Mouse (Mus musculus): ENCODE data around the gene Gm9745. TPM values are rescaled to one million over a fixed set of nuclear protein-coding genes. Genes with fewer than 3 reads are reported as not detected.

The Gm9745 gene
- polyA plus RNA-seq (2012; rRNA removed), result not detected in 2 replicates

DNA sequence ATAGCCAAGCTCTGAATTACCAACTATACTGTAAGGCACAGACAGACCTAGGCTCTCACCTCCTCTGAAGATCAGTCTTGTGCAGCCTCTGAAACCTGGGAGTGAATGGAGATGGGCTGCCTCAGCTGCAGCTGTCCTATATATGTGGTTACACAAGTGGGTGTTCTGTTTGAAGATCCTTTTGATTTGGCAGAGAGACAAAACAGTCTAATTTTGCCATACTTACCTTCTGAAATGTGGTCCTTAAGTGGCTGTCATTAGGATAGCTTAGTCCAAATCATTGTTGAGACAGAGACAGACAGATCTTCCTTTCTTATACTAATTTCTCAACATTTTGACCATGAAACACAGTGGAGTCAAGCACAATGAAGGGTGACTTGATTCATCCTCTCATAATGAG, at the start of gene Gm9745:
Gene Gm9745 (minus strand): TSS at position 101 of the 400 bp plus-strand sequence.

GRCm38 (mm10) chr13:8995990-8996786, 48.2 kb upstream of the Gm9745 start, which contains the start of gene Gtpbp4:
Gene Gtpbp4, minus strand, starts transcription at chr13:8996083.

DNA sequence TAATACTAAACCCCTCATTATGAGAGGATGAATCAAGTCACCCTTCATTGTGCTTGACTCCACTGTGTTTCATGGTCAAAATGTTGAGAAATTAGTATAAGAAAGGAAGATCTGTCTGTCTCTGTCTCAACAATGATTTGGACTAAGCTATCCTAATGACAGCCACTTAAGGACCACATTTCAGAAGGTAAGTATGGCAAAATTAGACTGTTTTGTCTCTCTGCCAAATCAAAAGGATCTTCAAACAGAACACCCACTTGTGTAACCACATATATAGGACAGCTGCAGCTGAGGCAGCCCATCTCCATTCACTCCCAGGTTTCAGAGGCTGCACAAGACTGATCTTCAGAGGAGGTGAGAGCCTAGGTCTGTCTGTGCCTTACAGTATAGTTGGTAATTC, 4.5 kb upstream of the Gm9745 start, which contains the start of gene Idi2:
Gene Idi2 (plus strand): TSS at position 301 of the 400 bp plus-strand sequence.

Other genes with a start within 250 kb of the Gm9745 start
- gene Wdr37, start 76.3 kb downstream of the Gm9745 start, polyA plus RNA-seq (2012; rRNA removed), result 4.2 and 4.7 TPM in 2 replicates
- gene Idi1, start 62.7 kb downstream of the Gm9745 start, polyA plus RNA-seq (2012; rRNA removed), result 57.2 and 60.3 TPM in 2 replicates
- gene Idi2, start 4.6 kb upstream of the Gm9745 start, polyA plus RNA-seq (2012; rRNA removed), result not detected in 2 replicates
- gene Gtpbp4, start 47.9 kb upstream of the Gm9745 start, polyA plus RNA-seq (2012; rRNA removed), result 12.7 and 13.1 TPM in 2 replicates
- 13.5 and 16.1 TPM in 2 replicates for gene Larp4b, start 145.7 kb upstream of the Gm9745 start, polyA plus RNA-seq (2012; rRNA removed)

Measured in liver, embryonic 18 days (tissue).